Mouse (Mus musculus): Measurements from ENCODE around the gene Chchd6.

The Chchd6 gene

GRCm38 (mm10) chr6:89573768-89574167, 21.7 kb downstream of the Chchd6 start:
- no peaks in the 10 kb centered on the region for H3K27me3 ChIP-seq (ENCODE audit: insufficient read depth, low read length)
- peaks cover 15% of the 10 kb centered on the region for H3K36me3 ChIP-seq (ENCODE audit: insufficient read depth, low read length)
- TF ChIP-seq POU5F1 (IDR thresholded peaks at IDR 0.05; ENCODE audit: borderline replicate concordance, low read length) (no peak), NANOG (IDR thresholded peaks at IDR 0.05; ENCODE audit: borderline replicate concordance, low read length) (no peak), CTCF (conservative IDR thresholded peaks at IDR 0.05; ENCODE audit: low read length) (no peak)
- H3K4me3 ChIP-seq (replicated peaks; ENCODE audit: low read length): no peak overlapping the region
- H3K9me3 ChIP-seq (ENCODE audit: low read length): no peaks in the 10 kb centered on the region
- H3K4me1 ChIP-seq (replicated peaks; ENCODE audit: low read depth, low read length): no peaks in the 10 kb centered on the region

GRCm38 (mm10) chr6:89572921-89573636, 22.4 kb downstream of the Chchd6 start:
- no peaks in the 10 kb centered on the region for H3K4me1 ChIP-seq (replicated peaks; ENCODE audit: low read depth, low read length)
- H3K27me3 ChIP-seq (ENCODE audit: insufficient read depth, low read length): no peaks in the 10 kb centered on the region
- no peak for TF ChIP-seq POU5F1 (IDR thresholded peaks at IDR 0.05; ENCODE audit: borderline replicate concordance, low read length)
- TF ChIP-seq NANOG (IDR thresholded peaks at IDR 0.05; ENCODE audit: borderline replicate concordance, low read length): no peak
- TF ChIP-seq CTCF (conservative IDR thresholded peaks at IDR 0.05; ENCODE audit: low read length): no peak
- peaks cover 15% of the 10 kb centered on the region for H3K36me3 ChIP-seq (ENCODE audit: insufficient read depth, low read length)
- no peak overlapping the region for H3K4me3 ChIP-seq (replicated peaks; ENCODE audit: low read length)
- H3K9me3 ChIP-seq (ENCODE audit: low read length): no peaks in the 10 kb centered on the region

- H3K9me3 ChIP-seq (ENCODE audit: low read length): no peaks in the 10 kb centered on the region
Measured at GRCm38 (mm10) chr6:89569370-89569769, 26.1 kb downstream of the Chchd6 start.

GRCm38 (mm10) chr6:89566740-89567139, 28.7 kb downstream of the Chchd6 start:
- H3K27me3 ChIP-seq (ENCODE audit: insufficient read depth, low read length): no peaks in the 10 kb centered on the region
- H3K4me3 ChIP-seq (replicated peaks; ENCODE audit: low read length): no peak overlapping the region
- H3K9me3 ChIP-seq (ENCODE audit: low read length): no peaks in the 10 kb centered on the region
- H3K36me3 ChIP-seq (ENCODE audit: insufficient read depth, low read length): peaks cover 27% of the 10 kb centered on the region
- no peak for TF ChIP-seq CTCF (conservative IDR thresholded peaks at IDR 0.05; ENCODE audit: low read length)
- TF ChIP-seq POU5F1 (IDR thresholded peaks at IDR 0.05; ENCODE audit: borderline replicate concordance, low read length): no peak
- no peaks in the 10 kb centered on the region for H3K4me1 ChIP-seq (replicated peaks; ENCODE audit: low read depth, low read length)

More at GRCm38 (mm10) chr6:89569370-89569769, 26.1 kb downstream of the Chchd6 start:
- Histone ChIP-seq H3K4me1 (replicated peaks; ENCODE audit: low read depth, low read length) (no peaks in the 10 kb centered on the region), H3K4me3 (replicated peaks; ENCODE audit: low read length) (no peak overlapping the region), H3K27me3 (ENCODE audit: insufficient read depth, low read length) (no peaks in the 10 kb centered on the region), H3K36me3 (ENCODE audit: insufficient read depth, low read length) (peaks cover 38% of the 10 kb centered on the region)
- no peak for TF ChIP-seq NANOG (IDR thresholded peaks at IDR 0.05; ENCODE audit: borderline replicate concordance, low read length)
- no peak for TF ChIP-seq CTCF (conservative IDR thresholded peaks at IDR 0.05; ENCODE audit: low read length)
- no peak for TF ChIP-seq POU5F1 (IDR thresholded peaks at IDR 0.05; ENCODE audit: borderline replicate concordance, low read length)

GRCm38 (mm10) chr6:89563381-89563780, 32.1 kb downstream of the Chchd6 start:
- TF ChIP-seq NANOG (IDR thresholded peaks at IDR 0.05; ENCODE audit: borderline replicate concordance, low read length) (no peak), CTCF (conservative IDR thresholded peaks at IDR 0.05; ENCODE audit: low read length) (no peak), POU5F1 (IDR thresholded peaks at IDR 0.05; ENCODE audit: borderline replicate concordance, low read length) (no peak)
- Histone ChIP-seq H3K36me3 (ENCODE audit: insufficient read depth, low read length) (peaks cover 27% of the 10 kb centered on the region), H3K9me3 (ENCODE audit: low read length) (no peaks in the 10 kb centered on the region), H3K4me1 (replicated peaks; ENCODE audit: low read depth, low read length) (no peaks in the 10 kb centered on the region), H3K27me3 (ENCODE audit: insufficient read depth, low read length) (no peaks in the 10 kb centered on the region), H3K4me3 (replicated peaks; ENCODE audit: low read length) (no peak overlapping the region)

GRCm38 (mm10) chr6:89560826-89561225, 34.6 kb downstream of the Chchd6 start:
- Histone ChIP-seq H3K4me3 (replicated peaks; ENCODE audit: low read length) (no peak overlapping the region), H3K4me1 (replicated peaks; ENCODE audit: low read depth, low read length) (no peaks in the 10 kb centered on the region), H3K9me3 (ENCODE audit: low read length) (no peaks in the 10 kb centered on the region), H3K27me3 (ENCODE audit: insufficient read depth, low read length) (no peaks in the 10 kb centered on the region), H3K36me3 (ENCODE audit: insufficient read depth, low read length) (peaks cover 13% of the 10 kb centered on the region; the same call in 1 of the 2 replicates)
- TF ChIP-seq NANOG (IDR thresholded peaks at IDR 0.05; ENCODE audit: borderline replicate concordance, low read length) (no peak), POU5F1 (IDR thresholded peaks at IDR 0.05; ENCODE audit: borderline replicate concordance, low read length) (no peak), CTCF (conservative IDR thresholded peaks at IDR 0.05; ENCODE audit: low read length) (no peak)

- H3K9me3 ChIP-seq (ENCODE audit: low read length): no peaks in the 10 kb centered on the region
- 0 out of 2 replicates have a peak, but pooled peaks cover 8% of the 10 kb centered on the region for H3K36me3 ChIP-seq (ENCODE audit: insufficient read depth, low read length)
- no peak overlapping the region for H3K4me3 ChIP-seq (replicated peaks; ENCODE audit: low read length)
- TF ChIP-seq POU5F1 (IDR thresholded peaks at IDR 0.05; ENCODE audit: borderline replicate concordance, low read length): no peak
- no peak for TF ChIP-seq CTCF (conservative IDR thresholded peaks at IDR 0.05; ENCODE audit: low read length)
- TF ChIP-seq NANOG (IDR thresholded peaks at IDR 0.05; ENCODE audit: borderline replicate concordance, low read length): no peak
- H3K27me3 ChIP-seq (ENCODE audit: insufficient read depth, low read length): no peaks in the 10 kb centered on the region
- H3K4me1 ChIP-seq (replicated peaks; ENCODE audit: low read depth, low read length): no peaks in the 10 kb centered on the region
Measured at GRCm38 (mm10) chr6:89557654-89558053, 37.8 kb downstream of the Chchd6 start.

- Histone ChIP-seq H3K36me3 (ENCODE audit: insufficient read depth, low read length) (0 out of 2 replicates have a peak, but pooled peaks cover 8% of the 10 kb centered on the region), H3K9me3 (ENCODE audit: low read length) (no peaks in the 10 kb centered on the region), H3K27me3 (ENCODE audit: insufficient read depth, low read length) (no peaks in the 10 kb centered on the region), H3K4me1 (replicated peaks; ENCODE audit: low read depth, low read length) (no peaks in the 10 kb centered on the region), H3K4me3 (replicated peaks; ENCODE audit: low read length) (no peak overlapping the region)
- TF ChIP-seq NANOG (IDR thresholded peaks at IDR 0.05; ENCODE audit: borderline replicate concordance, low read length): no peak
- TF ChIP-seq POU5F1 (IDR thresholded peaks at IDR 0.05; ENCODE audit: borderline replicate concordance, low read length): no peak
- TF ChIP-seq CTCF (conservative IDR thresholded peaks at IDR 0.05; ENCODE audit: low read length): no peak
Measured at GRCm38 (mm10) chr6:89556566-89556965, 38.9 kb downstream of the Chchd6 start.

Data from E14TG2a.4 (cell line).